Mouse (Mus musculus): ENCODE results near the gene Rai1.

Rai1 gene

DNA sequence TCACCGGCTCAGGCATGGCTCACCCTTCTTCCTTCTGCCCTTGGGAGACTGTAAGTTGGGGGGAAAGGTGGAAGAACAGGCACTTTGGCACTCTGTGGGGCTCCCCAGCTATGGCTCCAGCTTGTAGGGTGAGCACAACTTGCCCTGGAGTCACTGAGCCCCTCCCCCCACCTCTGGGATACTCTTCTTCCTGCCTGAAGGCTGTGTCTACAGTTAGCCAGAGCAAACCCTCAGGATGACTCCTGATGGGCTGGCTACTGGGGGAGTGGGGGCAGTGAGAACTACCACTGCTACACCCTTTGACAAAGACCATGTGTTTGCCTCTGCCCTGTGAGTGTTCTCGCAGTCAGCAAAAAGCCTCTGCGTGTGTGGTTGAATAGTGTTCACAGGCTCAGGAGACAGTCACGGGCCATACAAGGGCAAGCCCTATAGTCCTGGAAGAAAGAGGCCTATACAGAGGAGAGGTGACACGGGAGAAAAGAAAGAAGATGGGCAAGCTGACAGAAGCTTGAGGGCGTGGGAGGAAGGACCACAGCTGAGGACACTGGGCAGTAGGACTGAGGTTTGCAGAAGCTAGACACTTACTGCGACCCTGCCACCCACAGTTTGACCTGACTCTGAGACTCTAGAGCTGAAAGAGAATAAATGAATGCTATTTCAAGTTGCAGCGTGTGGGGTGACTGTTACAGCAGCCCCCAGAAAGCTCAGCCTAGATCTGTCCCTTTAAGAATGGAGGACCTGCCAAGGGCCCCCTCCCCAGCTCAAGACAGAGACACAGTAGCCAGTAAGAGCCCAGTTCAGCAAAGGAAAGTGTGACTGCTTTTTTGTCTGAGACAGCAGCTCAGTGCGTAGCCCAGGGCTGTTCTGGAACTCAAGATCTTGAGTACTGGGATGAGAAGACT lies 9.7 kb upstream of the Rai1 start:
- no peak for DNase-seq (ENCODE audit: low read depth, low spot score)

DNA sequence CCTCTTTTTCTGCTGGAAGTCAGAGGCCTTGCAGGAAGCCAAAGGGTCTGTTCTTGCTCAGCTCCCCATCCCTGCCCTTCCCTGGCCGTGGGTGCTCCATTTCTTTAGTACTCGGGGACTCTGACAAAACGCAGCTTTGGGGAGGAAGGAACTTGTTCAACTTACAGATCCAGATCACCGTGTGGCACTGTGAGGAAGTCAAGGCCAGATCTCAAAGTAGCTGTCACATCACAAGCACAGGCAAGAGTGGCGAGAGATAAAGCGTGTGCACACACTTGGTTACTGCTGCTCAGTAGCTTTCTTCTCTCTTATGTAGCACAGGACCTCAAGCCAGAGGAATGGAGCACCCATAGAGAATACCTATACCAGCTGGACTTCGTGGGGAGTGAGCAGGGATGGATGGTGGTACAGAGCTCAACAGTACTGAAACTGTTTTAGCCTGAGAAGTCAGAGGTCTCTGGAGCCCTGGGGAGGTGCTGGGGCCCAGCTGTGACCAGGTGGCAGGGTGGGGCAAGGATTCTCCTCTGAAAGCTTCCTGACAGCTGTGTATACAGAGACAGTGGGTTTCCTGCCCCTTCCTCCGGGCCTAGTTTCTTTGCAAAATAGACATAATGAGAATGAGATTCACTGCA lies 5.1 kb upstream of the Rai1 start:
- DNase-seq (ENCODE audit: low read depth, low spot score) = peak; percentile 35

GRCm38 (mm10) chr11:60100827-60101555 lies 3.8 kb upstream of the Rai1 start:
- no peak for DNase-seq (ENCODE audit: low read depth, low spot score)

DNA sequence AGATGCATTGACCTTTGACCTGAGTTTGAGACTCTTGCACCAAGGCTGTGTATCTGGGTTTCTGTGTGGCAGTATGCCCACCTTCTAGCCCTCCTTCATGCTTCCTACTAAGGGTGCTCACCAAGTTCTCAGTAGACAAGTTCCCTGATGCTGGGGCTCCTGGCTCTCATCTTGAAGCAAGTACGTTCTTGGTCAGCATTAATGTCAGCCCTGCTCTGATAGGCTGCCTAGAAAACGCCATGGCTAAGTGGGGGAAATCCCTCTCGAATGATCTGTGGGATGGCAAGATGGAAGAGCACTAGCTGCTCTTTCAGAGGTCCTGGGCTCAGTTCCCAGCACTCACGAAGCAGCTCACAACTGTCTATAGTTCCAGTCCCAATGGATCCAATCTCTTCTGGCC lies 2.8 kb upstream of the Rai1 start:
- no peak for DNase-seq (ENCODE audit: low read depth, low spot score)

GRCm38 (mm10) chr11:60102664-60103063 lies 2.1 kb upstream of the Rai1 start:
- DNase-seq (ENCODE audit: low read depth, low spot score) = no peak

GRCm38 (mm10) chr11:60103567-60103966 lies 1.2 kb upstream of the Rai1 start:
- no peak for DNase-seq (ENCODE audit: low read depth, low spot score)

DNA sequence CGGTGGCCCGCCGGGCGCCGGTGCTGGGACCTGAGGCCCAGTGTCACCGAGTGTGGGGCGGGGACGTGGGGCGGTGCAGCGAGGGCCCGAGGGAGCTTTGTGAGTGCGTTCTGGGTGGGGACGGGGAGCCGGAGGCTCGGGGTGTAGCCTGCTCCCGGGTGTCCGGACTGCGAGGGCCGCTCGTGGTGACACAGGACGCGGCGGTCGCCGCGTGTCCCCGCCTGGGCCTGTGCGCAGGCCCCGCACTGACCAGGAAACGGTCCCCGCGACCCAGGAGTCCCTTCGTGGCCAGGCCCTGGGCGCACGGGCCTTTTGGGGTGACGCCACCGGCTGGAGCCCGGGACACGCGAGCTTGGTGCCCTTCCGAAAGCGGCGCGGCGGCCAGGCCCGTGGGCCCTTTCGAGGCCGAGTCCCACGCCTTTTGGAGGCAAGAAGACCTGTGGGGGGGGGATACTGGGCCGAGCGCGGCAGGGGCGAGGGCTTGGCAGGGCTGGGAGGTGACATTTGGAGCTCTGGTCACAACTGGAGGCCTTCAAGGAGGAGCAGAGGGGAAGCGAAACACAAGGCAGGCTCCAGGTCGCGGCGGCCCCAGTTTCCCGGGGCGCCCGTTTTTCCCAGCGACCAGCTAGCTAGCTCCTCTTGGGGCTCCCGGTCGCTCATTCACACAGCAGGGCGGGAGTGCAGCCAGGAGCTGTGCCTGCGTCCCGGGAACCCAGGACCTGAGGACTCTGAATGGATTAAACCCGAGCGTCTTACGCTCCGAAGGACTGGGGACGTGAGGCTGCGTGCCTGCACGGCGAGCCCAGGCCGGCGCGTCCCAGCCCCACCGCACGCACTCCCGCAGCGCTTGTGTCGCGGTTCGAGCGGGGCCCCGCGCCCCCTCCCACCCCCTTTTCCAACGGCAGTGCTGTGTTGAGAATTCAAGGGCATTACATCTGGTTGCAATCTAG lies 1.1 kb downstream of the Rai1 start:
- DNase-seq (ENCODE audit: low read depth, low spot score) = peak; percentile 90

GRCm38 (mm10) chr11:60106543-60107110 lies 1.8 kb downstream of the Rai1 start:
- DNase-seq (ENCODE audit: low read depth, low spot score) = peak; percentile 29

- peak; percentile 43 for DNase-seq (ENCODE audit: low read depth, low spot score)
Measured at GRCm38 (mm10) chr11:60107449-60107848, 2.6 kb downstream of the Rai1 start.

GRCm38 (mm10) chr11:60108631-60109172 lies 3.9 kb downstream of the Rai1 start:
- no peak for DNase-seq (ENCODE audit: low read depth, low spot score)

GRCm38 (mm10) chr11:60110386-60110785 lies 5.6 kb downstream of the Rai1 start:
- no peak for DNase-seq (ENCODE audit: low read depth, low spot score)

DNA sequence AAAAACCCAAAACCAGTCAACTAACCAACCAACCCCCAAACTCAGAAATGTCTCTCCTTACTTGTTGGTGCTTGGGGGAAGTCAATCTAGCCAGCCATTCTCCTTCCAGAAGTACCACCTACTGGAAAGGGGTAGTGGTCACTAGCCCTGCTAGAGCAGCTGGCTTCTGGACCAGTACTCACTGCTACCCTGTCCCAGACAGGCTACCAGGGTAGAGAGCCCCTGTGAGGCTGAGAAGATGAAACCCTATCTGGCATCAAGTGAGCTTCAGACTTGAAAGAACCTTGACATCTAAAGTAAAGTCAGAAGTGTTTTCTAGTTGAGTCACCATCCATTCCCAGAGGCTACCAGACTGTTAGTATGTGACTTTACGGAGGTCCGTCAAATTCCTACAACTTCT lies 6.8 kb downstream of the Rai1 start:
- DNase-seq (ENCODE audit: low read depth, low spot score) = no peak

GRCm38 (mm10) chr11:60113624-60114023 lies 8.8 kb downstream of the Rai1 start:
- DNase-seq (ENCODE audit: low read depth, low spot score) = no peak

GRCm38 (mm10) chr11:60114296-60115023 lies 9.6 kb downstream of the Rai1 start:
- peak; percentile 67 for DNase-seq (ENCODE audit: low read depth, low spot score)

DNA sequence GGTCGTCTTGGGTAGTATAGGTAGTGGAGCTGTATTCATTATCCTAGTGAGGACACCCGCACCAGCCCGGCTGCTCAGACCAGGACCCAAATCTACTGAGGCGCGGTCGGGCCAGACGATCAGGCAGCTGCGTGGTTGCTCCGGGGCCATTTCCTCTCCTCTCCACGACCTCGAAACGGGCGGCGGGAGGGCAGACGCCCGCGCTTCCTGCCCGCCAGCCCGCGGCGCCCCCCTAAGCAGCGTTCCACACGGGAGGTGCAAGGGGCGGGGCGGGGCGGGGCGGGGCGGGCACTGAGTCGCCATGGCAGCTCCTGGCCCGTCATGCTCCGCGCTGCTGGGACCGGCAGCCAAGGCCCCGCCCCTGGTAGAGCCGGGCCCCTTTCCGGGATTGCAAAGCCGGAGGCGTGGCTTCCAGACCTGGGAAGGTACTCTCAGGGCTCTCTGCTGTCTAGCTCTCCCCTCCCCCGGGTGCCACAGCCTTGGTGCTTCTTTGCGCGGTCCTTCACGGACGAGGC lies 10.3 kb downstream of the Rai1 start:
- peak; percentile 97 for DNase-seq (ENCODE audit: low read depth, low spot score)

GRCm38 (mm10) chr11:60115638-60116276 lies 10.9 kb downstream of the Rai1 start:
- no peak for DNase-seq (ENCODE audit: low read depth, low spot score)

DNA sequence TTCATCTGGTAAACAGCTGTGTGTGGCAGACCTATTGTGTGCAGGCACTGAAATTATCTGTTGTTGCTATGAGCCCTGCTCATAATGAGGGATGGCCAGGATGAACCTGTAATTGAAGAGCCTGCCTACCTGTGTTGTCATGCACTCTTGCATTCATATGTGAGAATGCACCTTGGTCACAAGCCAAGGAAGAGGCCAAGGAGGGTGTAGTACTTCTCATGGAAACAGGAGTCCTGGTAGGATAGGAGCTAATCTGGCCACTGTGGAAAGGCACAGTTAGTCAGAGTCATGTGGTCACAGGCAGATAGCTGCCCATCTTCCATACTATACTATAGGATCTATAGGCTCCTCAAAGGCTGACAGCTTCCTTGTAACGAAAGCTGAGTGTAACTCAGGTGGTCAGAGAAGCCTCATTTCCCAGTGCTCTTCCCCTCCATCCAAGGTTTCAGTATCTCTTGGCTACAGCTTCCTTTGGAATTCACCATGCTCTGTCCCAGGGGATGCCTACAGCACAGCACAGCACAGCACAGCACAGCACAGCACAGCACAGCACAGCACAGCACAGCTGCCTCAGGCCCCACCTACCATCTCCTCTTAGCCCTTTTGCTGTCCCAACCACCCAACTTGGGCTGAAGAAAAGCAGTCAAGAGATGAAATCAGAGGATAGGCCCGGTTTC lies 15.9 kb downstream of the Rai1 start:
- DNase-seq (ENCODE audit: low read depth, low spot score) = no peak

GRCm38 (mm10) chr11:60122611-60123010 lies 17.8 kb downstream of the Rai1 start:
- DNase-seq (ENCODE audit: low read depth, low spot score) = no peak

- no peak for DNase-seq (ENCODE audit: low read depth, low spot score)
Measured at GRCm38 (mm10) chr11:60127048-60127447, 22.2 kb downstream of the Rai1 start.
